Mouse (Mus musculus) urinary bladder, adult 2 months (tissue): ENCODE data around the gene Apobr. TPM values are rescaled to one million over a fixed set of nuclear protein-coding genes. Genes with fewer than 3 reads are reported as not detected.

Experiments
- DNase-seq: peaks from one replicate; pipeline ENCODE4 v3.0.0; 2022; ENCODE audit warnings: low spot score
- polyA plus RNA-seq: library from polyadenylated mRNA; depleted of rRNA; stranded (reverse); fragments of >200 nt; gene quantifications from 2 replicates; pipeline ENCODE4 v1.2.3, GENCODE M21; 2012; rRNA removed

The Apobr gene
- 2.1 and 3.0 TPM in 2 replicates for polyA plus RNA-seq

DNA sequence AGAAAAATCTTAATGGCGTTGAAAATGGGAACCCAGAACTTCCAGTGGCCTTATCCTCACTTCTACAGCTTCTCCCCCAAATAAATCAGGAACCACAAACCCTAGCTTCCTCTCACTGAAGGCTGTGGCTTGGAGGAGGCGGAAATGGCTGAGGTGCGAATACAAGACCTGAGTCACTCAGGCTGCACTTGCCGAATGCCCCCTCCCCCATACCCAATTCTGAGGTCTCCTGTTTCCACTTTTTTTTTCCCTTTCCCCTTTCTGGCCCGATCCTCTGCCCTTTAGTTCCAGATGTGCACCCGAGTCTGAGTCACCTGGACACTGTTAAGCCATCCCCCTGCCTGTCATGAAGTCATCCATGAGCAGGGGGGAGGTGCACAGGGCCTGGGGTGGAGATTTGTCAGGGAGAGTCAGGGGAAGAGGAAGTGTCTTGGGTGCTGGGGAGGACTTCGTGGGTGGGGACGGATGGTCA, at the start of gene Apobr:
TSS of gene Apobr (plus strand) at position 437 of the 472 bp plus-strand sequence.
- no peak for DNase-seq

DNA sequence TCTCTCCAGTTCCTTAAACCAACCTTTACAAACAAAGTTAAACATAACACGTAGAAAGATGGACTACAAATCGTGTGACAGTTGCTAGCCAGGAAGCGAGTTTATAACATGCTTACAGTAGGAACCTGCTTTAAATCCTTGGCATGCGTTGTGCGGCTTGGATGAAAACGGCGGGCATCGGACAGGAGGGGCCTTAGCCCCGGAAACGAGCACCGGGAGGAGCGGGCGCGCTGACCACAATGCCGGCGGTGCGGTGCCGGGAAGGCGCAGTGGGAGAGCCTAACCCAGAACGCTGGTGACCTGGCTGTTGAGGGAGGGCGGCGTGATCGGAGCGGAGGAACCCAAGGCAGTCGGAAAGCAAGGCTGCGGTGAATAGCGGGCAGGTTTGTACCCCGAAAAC, 49.0 kb upstream of the Apobr start:
- DNase-seq, result no peak

DNA sequence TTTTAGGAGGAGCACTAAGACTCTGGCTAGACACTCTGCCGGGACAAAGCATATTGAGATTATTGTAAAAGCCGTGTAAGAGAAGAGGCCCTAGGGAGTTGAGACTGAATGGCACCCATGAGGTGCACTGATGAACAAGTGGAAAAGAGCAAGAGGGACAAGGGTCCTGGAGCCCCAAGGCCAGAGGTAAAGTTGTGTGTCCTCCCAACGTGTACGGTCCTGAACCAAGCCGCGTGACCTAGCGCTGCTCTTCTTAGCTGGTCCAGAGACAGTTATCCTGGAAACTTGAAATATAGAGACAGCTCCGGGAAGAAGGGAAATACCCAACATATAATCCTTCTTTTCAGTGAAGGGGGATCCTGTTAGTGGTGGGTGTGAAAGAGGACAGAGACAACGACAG, 48.3 kb upstream of the Apobr start:
- no peak for DNase-seq

DNA sequence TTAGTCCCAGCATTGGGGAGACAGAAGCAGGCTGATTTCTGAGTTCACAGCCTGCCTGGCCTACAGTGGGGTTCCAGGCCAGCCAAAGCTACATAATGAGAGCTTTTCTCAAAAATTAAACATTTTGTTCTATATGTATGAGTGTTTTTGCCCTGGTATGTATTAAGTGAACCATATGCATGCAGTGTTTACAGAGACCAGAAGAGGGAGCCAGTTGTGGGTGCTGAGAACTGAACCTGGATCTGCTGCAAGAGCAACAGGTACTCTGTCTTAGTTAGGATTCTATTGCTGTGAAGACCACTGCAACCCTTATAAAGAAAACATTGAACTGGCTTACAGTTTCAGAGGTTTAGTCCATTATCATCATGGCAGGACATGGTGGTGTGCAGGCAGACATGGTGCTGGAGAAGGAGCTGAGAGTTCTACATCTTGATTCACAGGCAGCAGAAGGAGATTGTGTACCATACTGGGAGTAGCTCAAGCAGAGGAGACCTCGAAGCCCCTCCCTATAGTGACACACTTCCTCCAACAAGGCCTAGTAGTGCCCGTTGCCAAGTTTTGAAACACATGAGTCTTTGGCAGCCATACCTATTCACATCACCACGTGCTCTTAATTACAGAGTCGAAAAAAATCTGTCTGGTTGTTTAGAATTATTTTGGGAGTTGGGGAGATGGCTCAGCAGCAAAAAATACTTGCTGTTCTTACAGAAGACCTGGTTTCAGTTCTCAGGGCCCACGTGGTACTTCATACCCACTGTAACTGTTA, 46.7 kb upstream of the Apobr start:
- DNase-seq, result no peak

DNA sequence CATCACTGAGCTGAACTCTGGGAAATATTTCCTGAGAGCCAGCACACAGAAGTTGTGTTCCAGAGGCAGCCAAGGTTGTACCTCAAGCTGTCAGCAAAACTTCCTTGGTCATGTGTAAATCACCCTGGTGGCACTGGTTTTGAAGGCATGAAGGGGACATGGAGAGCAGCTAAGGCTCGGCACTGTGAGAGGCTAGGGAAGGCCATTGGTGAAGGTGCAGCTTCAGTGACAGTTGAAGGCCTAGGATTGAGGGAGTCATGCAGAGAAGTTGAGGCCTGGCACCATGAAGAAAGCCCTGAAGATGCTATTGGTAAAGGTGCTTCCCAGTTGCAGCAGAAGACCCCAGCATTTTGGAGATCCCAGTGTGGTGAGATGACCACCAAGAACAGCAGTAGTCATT, 43.1 kb upstream of the Apobr start:
- no peak for DNase-seq

DNA sequence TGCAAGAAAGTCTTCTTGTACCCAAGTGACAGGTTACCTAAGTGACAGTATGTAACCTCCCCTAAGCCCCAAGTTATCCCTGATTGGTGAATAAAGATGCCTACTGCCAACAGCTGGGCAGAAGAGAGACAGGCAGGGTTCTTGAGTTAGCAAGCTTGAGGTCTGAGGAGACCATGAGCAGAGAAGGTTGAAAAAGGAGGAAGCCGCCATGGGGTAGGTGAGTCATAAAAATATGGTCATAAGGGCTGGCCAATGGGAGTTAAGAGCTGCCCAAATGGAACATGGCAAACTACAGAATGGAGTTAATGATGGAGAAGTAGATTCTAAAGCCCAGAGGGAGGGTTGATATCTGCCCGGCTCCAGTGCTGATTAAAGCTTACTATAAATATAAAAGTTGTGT, 39.1 kb upstream of the Apobr start:
- DNase-seq, result no peak

DNA sequence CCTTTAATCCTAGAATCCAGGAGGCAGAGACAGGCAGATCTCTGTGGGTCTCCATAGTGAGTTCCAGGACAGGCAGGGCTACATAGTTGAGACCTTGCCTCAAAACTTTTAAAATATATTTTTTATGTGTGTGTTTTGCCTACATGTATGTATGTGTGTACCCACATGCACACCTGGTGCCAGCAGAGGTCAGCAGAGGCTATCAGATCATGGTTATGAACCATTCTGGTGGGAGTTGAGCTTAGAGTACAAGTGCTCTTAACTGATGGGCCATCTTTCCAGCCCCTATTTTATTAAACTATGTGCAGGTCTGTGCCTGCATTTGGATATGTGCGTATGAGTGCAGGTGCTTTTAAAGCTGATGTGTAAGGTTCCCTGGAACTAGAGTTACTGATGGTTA, 29.9 kb upstream of the Apobr start:
- DNase-seq, result no peak

DNA sequence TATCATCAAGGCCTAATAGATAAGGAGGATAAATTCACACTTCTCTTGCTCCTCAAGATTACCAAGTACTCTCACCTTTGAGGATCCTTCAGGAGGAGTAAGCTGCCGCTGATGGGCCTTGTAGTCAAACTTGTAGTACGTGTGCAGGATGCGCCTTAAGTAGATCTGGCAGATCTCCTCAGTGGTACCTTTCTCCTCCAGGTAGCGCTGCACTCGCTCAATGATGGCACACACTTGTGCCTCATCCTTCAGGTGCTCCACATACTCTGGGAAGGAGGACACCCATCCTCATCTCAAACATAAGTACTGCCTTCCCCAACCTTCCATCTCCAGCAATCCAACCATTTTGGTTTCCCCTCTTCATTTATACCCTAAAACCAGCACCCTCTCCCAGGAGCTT, 28.1 kb upstream of the Apobr start:
- DNase-seq, result no peak

DNA sequence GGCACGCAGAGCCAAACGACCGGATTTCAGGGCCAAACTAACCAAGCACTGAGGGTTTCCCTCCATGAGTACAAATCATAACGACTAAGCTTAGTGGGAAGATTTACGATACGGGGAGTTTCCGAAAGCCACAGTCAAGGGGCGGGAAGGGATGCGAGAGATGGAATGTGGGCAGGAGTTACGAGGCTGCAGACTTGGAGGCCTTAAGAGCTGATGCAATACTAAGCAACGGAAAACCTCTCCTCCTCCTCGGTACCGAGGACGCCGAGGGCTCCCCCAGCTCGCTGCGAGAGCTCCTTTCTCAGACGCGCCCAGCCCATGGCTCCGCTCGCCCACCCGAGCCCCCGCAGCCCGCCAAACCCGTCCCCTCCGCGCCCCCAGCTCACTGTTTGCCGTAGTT, 19.0 kb upstream of the Apobr start:
- DNase-seq, result no peak

DNA sequence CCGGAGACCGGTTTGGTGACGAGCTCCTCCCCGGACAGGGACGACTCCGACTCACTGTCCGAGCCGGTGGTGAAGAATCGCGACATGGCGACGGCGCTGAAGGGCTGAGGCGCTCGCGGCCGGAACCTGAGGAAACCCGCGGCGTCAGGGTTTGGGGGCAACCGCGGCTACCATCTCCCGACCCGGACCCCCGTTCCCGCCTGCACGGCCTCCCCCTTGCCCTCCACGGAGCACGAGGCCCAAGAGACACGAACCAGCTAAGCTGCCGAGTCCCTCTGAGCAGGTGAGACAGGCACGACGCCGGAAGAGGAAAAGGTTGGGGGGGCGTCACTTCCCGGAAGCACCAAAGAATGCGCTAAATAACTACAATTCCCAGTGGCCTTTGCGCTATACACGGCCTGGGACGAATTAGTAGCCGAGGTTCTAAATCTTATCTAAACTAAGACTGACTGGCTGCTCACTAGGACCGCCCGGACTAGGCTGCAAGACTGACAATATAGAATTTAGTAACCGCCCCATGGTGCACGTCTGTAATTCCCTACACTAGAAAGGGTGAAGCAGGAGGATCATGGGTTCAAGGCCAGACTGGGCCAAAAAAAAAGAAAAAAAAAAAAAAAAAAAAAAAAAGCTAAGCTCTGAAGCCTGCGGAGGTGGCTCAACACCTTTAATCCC, 18.5 kb upstream of the Apobr start, which contains the start of gene Eif3c:
TSS of gene Eif3c (minus strand) at position 318 of the 672 bp plus-strand sequence.
- DNase-seq, result peak; percentile 67

DNA sequence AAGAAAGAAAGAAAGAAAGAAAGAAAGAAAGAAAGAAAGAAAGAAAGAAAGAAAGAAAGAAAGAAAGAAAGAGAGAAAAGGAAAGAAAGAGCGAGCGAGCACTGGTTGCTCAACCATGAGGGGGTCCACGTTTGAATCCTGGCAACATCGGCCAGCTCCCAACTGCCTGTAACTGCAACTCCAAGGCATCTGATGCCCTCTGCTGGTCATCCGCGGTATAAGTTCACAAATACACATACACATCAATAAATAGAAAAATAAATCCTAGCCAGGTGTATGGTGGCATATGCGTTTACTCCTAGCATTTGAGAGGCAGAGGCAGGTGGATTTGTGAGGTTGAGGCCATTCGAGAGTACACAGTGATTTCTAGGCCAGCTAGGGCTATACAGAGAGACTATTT, 7.8 kb upstream of the Apobr start:
- no peak for DNase-seq

DNA sequence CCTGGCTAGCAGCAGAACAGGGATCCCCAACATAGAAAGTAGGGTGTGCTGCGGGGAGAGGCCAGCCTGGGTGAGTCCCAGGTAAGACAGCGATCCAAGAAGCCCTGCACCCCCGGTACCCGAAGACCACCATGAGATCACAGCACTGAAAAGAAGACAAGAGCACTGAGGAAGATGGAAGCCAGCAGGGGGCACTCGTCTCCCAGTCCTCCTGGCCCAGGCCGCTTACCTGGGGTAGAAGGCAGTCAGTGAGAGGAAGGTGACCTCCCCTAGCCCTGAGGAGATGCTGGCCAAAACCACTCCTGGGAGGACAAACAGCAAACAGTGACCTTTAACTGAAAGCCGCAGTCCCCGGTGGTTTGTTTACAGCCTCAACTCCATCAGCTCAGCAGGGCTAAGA, 5.6 kb upstream of the Apobr start:
- DNase-seq, result no peak

DNA sequence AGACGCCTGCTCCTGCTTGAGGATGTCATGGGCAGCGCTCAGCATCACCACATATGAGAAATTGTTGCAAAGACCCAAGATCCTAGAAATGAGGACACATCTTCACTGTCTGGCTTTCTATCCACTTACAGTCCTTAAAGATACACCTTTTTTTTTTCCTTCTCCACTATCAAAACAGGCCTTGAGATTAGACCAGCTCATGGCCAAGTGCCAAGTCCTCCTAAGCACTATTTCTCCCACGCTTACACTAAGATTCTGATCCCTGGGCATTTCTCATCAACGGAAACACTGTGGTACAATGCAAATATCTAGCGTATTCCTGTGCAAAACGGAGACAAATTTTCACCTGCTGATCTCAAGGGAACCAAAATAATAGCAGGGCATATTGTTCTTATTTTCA, 3.1 kb upstream of the Apobr start:
- no peak for DNase-seq

DNA sequence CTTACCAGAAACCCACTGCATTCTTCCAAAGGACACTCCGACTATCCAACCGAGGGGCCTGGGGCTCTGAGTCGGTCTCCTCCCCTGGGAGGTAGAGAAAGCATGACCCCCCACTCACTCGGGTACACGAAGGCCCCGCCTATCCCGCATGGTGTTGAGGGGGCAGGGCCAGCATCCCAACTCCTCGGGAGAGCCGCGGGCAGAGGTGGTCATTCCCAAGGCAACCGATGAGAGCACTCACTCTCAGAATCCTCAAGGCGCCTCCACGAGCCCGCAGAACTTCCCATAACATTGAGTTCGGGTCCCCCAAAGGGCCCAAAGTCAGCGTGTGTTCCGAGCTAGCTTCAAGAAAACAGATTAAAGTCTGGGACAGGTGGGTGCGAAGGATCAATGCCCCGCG, 2.0 kb upstream of the Apobr start:
- DNase-seq, result peak; percentile 49

DNA sequence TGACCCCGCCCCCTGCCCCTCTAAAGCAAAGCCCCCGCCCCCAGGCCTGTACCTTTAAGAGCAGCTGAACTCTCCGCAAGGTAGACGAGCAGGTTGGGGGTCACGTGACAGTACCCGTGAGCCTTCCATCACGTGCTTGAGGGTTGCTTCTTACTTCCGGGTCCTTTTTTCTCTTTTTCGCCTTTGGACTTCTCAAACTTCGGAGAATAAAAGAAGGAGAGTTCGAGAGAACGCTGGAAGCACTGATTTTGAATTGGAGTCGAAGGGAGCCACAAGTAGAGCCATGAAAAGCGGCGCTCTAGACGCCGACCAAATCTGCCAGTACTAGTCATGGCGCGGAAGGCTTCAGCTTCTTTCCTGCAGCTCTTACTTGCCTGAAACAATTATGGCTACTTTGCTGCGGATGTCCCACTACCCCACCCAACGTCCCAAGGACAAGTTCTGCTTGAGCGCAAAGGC, 1.5 kb upstream of the Apobr start:
- peak; percentile 69 for DNase-seq

DNA sequence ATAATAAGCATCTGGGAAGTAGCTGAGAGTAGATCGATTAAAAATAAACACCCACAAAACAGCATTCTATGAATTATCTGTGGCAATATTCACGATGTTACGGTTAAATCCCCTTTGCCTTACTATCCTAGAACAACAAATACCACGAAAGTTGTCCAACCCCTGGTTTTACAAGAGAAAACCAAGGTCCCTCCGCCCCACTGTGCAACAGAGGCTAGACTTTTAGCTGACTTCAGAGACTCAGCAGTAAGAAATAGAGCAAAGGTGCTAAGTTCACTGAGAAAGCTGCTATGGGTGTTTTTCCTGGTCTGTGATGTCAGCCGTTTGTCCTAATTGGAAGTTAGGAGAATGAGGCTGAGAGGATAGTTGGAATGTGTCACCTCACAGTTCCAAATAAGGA, 981 bp upstream of the Apobr start:
- DNase-seq, result no peak

DNA sequence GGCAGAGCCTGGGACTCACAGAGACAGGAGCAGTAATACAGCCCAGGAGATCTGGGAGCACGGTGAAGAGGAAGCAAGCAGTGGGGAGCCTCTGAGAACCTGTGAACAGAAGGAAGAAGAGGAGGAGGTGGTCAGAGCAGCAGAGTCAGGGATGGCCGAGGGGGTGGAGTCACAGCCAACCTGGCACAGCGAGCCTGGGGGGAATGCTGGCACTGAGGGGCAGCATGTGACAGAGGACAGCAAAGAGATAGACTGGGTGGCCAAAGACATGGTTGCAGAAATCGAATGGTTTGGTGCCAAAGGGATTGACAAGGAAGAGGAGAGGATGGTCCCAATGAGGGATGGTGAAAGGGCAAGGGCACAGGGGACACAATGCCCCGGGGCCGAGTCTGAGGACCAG, 975 bp downstream of the Apobr start, which contains the start of gene Cln3:
TSS of gene Cln3 (minus strand) at position 101 of the 400 bp plus-strand sequence.
- no peak for DNase-seq

DNA sequence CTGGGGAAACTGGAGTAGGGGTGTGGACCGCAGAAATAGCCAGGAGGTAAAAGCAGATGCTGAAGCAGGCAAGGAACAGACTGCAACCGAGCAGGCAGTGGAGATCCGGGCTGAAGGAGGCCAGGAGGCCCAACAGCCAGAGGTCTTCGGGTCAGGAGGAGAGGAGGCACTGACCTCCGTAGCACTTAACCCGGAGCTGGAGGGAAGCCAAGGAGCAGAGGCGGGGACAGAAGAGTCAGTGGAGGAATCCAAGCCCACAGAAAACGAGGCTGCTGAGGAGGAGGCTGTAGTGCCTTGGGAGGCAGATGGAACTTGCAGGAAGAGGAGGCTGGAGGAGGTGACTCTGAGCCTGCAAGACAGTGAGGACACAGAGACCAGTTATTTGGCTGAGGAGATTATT, 2.1 kb downstream of the Apobr start:
- no peak for DNase-seq

DNA sequence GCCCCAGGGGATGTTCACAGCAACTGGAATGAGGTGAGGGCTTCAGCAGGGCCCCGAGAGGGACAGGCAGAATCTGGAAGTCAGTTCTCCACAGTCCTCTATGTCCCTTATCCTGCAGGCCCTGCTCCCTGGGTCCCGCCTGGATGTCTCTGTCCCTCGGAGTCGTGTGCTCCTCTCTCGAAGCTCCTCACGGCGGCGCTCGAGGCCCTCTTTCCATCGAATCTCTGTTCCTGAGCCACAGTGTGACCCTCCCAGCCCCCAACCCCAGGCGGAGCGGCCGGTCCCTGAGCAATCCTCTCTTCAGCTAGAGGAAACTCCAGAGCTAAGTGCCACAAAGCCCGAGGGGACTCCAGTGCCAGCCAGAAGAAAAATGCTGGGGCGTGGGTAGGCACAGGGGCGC, 3.0 kb downstream of the Apobr start:
- DNase-seq, result no peak

DNA sequence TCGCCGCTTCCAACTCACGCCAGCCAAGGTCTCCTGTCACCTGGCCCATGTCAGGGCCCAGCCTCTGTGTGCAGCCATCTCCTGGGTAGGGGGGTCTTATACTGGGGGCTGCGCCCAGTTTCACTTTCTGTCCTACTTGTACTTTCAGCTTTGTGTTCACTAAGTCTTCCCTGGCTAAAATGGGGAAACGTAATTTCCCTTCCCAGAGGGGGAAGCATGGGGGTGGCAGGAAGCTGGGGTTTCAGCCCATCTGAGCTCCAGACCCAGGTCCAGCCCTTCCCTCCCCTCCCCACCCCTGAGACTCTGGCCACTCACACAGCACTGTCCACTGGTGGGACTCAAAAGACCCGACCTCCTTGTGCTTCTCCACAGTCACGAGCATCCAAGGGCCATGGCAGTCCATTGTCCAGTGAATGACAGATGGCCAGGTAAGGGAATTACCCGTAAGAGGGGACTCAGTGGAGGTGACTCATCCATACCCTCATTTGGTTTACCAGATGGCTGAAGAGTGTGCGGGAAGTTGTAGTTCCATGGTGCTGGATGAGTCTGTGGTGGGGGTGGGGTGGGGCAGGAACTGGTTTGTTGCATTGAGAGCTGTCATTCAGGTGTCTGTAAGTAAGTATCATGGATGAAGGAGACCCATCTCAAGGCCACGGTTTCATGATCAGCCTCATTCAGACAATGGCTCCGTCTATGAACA, 10.3 kb downstream of the Apobr start, which contains the start of gene Il27:
TSS of gene Il27 (minus strand) at position 80 of the 700 bp plus-strand sequence.
- no peak for DNase-seq

DNA sequence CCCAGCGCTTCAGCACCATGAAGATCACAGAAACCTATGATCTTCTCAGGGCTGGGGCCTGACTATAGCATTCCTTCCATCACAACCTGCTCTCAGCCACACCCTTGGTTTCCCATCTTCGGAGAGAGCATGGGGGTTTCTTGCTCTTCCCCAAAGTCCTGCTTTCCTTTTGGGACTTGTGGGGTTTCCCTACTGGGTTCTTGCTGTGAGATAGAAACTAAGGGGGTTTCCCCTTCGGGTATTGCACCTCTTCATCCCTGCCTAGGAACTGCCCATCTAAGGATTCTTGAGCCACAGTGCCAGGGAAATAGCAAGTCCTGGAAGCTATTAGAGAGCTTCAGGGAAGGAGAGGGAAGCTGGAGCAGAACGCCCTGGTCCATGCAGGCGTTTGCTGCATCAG, 11.1 kb downstream of the Apobr start:
- no peak for DNase-seq

DNA sequence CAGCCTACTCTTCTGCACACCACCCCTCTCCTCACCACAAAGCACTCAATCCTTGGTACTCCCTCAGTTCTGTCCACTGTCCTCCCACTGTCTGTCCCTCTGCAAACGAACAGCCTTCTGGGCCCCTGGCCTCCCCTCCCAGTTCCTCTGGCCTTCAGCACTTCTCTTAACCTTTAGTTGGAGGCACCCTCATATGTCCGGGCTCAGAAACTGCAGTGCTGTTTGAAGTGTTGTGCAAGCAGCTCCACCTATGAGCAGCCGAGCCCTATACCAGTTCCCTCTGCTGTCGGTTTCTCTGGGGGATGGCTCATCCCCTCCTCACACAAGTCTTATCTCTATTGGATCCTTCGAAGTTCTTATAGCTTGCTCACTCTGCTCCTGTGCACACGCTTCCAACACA, 11.7 kb downstream of the Apobr start:
- DNase-seq, result no peak
